Mouse (Mus musculus) forebrain, embryonic 11.5 days (tissue): ENCODE measurements around the gene Msi2. TPM values are rescaled to one million over a fixed set of nuclear protein-coding genes. Genes with fewer than 3 reads are reported as not detected.

Experiments used
- ATAC-seq: fragments of 200-750 bp; cut with Nextera tagmentation; replicated peaks from 2 replicates; pipeline ENCODE4 v1.8.0; 2017; ENCODE audit warnings: moderate TSS enrichment; ENCODE audit not compliant: low FRiP score
- DNase-seq: peaks from one replicate; pipeline ENCODE4 v3.0.0-alpha.2; 2017; ENCODE audit warnings: low spot score
- H3K27ac ChIP-seq: fragments of 300-500 bp; sonication (generic); 2 replicates; pipeline ENCODE4 v1.5.1; 2014; ENCODE audit warnings: low read depth, low read length
- H3K27me3 ChIP-seq: fragments of 300-500 bp; sonication (generic); 2 replicates; pipeline ENCODE4 v1.6.1; 2014; ENCODE audit warnings: mild to moderate bottlenecking, low read length, mixed read lengths; ENCODE audit not compliant: control insufficient read depth, insufficient read depth
- H3K36me3 ChIP-seq: fragments of 300-500 bp; sonication (generic); 2 replicates; pipeline ENCODE4 v1.6.1; 2014; ENCODE audit warnings: mild to moderate bottlenecking, low read length, moderate library complexity, mixed read lengths; ENCODE audit not compliant: control insufficient read depth, insufficient read depth
- H3K4me1 ChIP-seq: fragments of 300-500 bp; sonication (generic); replicated peaks from 2 replicates; pipeline ENCODE4 v1.6.1; 2014; ENCODE audit warnings: low read length, mixed read lengths; ENCODE audit not compliant: control insufficient read depth, insufficient read depth
- H3K4me2 ChIP-seq: fragments of 300-500 bp; sonication (generic); 2 replicates; pipeline ENCODE4 v1.6.1; 2014; ENCODE audit warnings: low read depth, mild to moderate bottlenecking, low read length, moderate library complexity, mixed read lengths; ENCODE audit not compliant: severe bottlenecking
- H3K4me3 ChIP-seq: fragments of 300-500 bp; sonication (generic); 2 replicates; pipeline ENCODE4 v1.5.1; 2014; ENCODE audit warnings: low read depth, low read length
- H3K9ac ChIP-seq: fragments of 300-500 bp; sonication (generic); 2 replicates; pipeline ENCODE4 v1.6.1; 2014; ENCODE audit warnings: low read length
- H3K9me3 ChIP-seq: fragments of 300-500 bp; sonication (generic); 2 replicates; pipeline ENCODE4 v1.6.1; 2016; ENCODE audit warnings: low read length, mixed read lengths; ENCODE audit not compliant: control insufficient read depth
- WGBS: fragments of 180-500 bp; shearing (Covaris S2); extraction: QIAGEN DNeasy Blood & Tissue Kit; methylation state at CpG from one replicate; pipeline ENCODE4 v1.1.7; 2014; 5-methylcytosine and 5-hydroxymethylcytosine counted together
- polyA plus RNA-seq: library from polyadenylated mRNA; unstranded; fragments of >200 nt; fragmentation: Nextera tagmentation; extraction: Ambion mirVana; gene quantifications from 2 replicates; pipeline ENCODE4 v1.2.1, GENCODE M21; 2014

The Msi2 gene
- polyA plus RNA-seq, 1 experiment from 2014 or later: 26.2 TPM

DNA sequence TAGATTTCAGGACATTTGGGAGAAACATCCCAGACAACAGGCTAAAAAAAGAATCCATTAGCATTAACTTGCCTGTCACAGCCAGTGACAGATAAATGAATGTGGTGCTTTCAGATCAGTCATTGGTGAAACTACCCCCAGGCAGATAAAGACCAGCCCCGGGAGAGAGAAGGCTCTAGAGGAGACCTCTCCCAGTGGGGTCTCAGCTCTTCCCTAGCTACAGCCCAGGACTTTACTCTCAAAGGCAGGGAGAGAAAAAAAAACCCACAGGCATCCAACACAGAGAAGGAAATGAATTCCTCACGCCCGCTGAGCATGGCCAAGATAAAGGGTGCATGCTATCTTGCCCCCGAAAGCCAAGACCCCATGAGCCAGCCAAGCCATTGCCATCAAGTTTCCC is 15.1 kb downstream of the Msi2 start:
- Histone ChIP-seq H3K9me3 (no peaks in the 10 kb centered on the region), H3K27ac (peak overlapping the region; percentile 83), H3K4me3 (no peak overlapping the region), H3K9ac (no peak overlapping the region), H3K36me3 (peaks cover 15% of the 10 kb centered on the region), H3K4me2 (no peak overlapping the region; the same call in 1 of the 2 replicates), H3K4me1 (peaks cover 25% of the 10 kb centered on the region), H3K27me3 (no peaks in the 10 kb centered on the region)
- DNase-seq (no peak), ATAC-seq (peak; percentile 29; the same call in 1 of the 2 replicates)
- 9% methylated on average over 4 of the region's 4 CpGs for WGBS

DNA sequence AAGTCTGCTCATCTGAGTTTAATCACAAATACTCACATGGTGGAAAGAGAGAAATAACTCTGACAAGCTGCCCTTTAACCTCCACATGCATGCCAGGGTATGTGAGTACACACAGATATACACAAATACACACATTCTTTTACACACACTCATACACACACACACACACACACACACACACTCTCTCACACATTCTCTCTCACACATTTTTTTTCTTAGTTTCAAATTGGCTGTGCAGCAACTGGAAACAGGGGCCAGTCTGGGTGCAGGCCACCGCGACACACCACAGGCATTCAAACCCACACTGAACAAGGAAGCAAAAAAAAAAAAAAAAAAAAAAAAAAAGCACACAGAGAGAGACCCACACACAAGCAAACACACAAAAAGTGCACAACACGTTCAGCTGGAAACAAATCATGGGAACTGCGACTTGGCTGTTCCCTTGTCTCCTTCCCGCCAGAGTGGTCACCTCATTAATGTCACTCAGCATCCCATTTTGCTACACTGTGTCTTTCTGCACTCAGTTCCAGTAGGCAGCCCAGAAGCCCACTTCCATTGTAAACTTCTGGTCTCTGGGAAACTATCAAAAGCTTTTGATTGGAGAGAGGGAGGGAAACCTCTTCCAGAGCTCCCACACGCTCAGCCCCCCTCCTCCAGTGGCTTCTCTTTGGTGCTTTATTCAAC is 16.2 kb downstream of the Msi2 start:
- Histone ChIP-seq H3K36me3 (peaks cover 15% of the 10 kb centered on the region), H3K27me3 (no peaks in the 10 kb centered on the region), H3K9ac (no peak overlapping the region), H3K27ac (peak overlapping the region; percentile 84), H3K4me3 (no peak overlapping the region), H3K9me3 (no peaks in the 10 kb centered on the region), H3K4me1 (peaks cover 29% of the 10 kb centered on the region), H3K4me2 (no peak overlapping the region; the same call in 1 of the 2 replicates)
- DNase-seq: peak; percentile 76
- WGBS: 20% methylated on average over 6 of the region's 6 CpGs
- peak; percentile 90 for ATAC-seq

DNA sequence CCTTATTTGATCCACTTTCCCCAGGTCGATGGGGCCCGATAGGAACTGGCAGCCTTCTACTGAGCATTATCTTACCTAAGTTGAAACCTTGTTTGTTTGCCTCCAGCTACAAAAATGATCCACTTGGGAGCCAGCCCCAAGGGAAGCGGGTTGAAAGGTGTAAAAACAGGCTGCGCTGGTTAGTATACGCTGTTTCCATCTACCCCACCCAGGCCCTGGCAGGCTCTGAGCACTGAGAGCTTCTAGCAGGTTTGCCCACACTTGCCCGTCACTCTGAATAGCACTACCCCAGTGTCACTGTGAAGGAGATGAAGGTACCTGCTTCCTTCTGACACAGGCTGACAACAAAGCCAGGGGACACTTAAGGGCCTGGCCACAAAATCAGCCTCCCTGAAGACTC is 17.3 kb downstream of the Msi2 start:
- no peak overlapping the region; the same call in 1 of the 2 replicates for H3K9ac ChIP-seq
- 89% methylated on average over 6 of the region's 6 CpGs for WGBS
- H3K27me3 ChIP-seq: no peaks in the 10 kb centered on the region
- H3K4me2 ChIP-seq: no peak overlapping the region
- peaks cover 36% of the 10 kb centered on the region for H3K4me1 ChIP-seq
- H3K9me3 ChIP-seq: no peaks in the 10 kb centered on the region
- DNase-seq: no peak
- H3K4me3 ChIP-seq: no peak overlapping the region
- no peak for ATAC-seq
- peaks cover 10% of the 10 kb centered on the region for H3K36me3 ChIP-seq
- no peak overlapping the region for H3K27ac ChIP-seq

DNA sequence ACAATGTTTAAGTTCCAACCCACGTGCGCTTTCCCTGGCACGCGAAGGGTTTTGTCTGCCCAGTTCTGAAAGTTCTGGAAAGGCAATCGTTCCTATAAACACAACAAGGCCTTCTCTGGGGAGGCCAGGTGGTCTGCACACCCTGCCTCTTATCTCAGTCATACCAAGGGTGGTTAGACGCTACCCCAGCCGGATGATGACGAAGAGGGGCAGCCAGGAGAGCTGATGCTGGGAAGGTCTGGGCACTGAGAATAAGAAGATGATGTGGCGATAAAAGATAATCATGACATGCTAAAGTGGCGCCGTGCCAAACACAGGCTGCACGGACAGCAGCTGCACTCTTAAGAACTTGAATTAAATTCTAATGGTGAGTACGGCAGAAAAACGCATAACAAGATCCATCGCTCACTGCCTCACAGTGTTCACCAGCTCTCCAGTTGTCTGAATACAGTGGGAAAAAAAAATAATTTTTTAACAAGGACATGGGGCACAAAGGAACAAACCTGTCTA is 18.1 kb downstream of the Msi2 start:
- Histone ChIP-seq H3K27me3 (no peaks in the 10 kb centered on the region), H3K27ac (no peak overlapping the region), H3K4me3 (no peak overlapping the region), H3K4me1 (peaks cover 42% of the 10 kb centered on the region), H3K9ac (no peak overlapping the region), H3K4me2 (no peak overlapping the region), H3K9me3 (no peaks in the 10 kb centered on the region), H3K36me3 (peaks cover 10% of the 10 kb centered on the region)
- DNase-seq (no peak), ATAC-seq (no peak)
- 93% methylated on average over 15 of the region's 15 CpGs for WGBS

DNA sequence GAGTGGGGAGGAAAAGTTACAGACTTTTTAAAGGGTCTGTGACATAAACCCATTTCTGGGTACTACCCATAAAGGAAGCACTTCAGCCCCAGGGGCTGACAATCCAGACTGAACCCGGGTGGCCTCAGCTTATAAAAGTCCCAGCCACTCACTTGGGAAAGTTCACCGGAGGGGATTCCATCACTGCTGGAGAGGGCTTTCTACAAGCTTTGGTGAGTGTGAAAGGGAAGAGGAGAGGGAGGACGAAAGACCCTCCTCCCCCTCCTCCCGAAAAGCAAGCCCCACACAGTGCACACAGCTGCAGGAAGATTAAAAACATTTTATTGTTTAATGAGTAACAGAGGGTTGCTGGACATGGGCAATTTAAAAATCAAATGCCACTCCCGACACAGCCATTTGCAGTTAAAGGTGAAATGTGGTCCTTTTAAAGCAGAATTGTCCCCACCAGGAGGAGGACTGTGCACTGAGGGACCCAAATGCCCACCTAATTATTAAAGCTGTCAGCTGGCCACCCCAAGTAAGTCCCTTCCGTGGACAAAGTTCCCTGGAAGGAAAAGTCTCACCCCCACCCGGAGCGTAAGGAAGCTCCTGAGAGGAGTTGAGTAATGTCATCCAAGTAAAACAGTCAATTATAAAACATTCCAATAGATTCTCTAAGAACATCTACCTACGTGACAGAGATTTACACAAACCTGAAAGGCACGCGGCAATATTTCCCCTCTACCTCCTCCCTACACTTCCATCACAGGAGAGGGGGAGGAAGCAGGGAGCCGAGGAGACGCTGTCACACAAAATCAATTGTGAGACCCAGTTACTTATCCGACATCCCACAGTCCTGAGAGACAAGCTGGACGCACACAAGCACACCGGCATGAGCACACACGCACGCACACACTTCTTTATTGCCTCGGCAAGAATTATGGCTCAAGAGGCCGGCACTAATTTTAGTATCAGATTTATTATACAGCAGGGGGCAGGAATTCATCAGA is 24.1 kb downstream of the Msi2 start:
- Histone ChIP-seq H3K9me3 (no peaks in the 10 kb centered on the region), H3K4me2 (0 out of 2 replicates have a peak overlapping the region, but pooled peaks have one; percentile 1), H3K9ac (peak overlapping the region; percentile 21), H3K27me3 (no peaks in the 10 kb centered on the region), H3K36me3 (no peaks in the 10 kb centered on the region; the same call in 1 of the 2 replicates), H3K4me1 (peaks cover 59% of the 10 kb centered on the region), H3K27ac (peak overlapping the region; percentile 62), H3K4me3 (no peak overlapping the region)
- ATAC-seq (peak; percentile 45; the same call in 1 of the 2 replicates), DNase-seq (no peak)
- 21% methylated on average over 20 of the region's 20 CpGs for WGBS

DNA sequence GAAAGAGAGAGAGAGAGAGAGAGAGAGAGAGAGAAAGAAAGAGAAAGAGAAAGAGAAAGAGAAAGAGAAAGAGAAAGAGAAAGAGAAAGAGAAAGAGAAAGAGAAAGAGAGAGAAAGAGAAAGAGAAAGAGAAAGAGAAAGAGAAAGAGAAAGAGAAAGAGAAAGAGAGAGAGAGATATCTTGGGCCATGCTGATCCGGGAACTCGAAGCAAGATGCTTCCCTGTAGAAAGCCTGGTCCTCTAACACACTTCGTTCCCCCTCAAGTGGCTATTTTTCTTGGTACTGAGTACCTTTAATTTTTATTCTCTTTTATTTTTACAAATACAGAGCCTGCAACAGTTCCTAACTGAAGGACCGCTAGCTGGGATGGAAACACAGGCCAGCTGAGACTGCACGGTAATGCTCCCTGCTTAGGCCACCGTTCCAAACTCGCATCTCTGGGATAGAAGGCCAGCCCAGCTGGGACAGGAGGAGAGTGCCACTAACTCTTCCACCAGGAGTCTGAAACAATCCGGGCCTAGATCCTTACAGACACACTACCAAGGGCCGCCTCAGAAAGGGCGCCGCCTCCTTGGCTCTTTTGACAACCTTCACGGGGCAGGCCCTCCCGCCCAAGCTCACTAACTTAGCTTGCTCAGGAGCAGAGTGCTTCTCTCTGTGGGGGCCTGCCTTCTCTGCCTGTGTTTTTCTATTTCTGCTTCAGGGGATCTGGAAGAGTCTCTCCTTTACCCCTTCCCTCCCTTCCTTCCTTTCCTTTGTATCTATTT is 25.1 kb downstream of the Msi2 start:
- Histone ChIP-seq H3K27ac (peak overlapping the region; percentile 62), H3K9me3 (no peaks in the 10 kb centered on the region), H3K4me3 (no peak overlapping the region), H3K4me1 (peaks cover 64% of the 10 kb centered on the region), H3K9ac (no peak overlapping the region), H3K36me3 (no peaks in the 10 kb centered on the region; the same call in 1 of the 2 replicates), H3K27me3 (no peaks in the 10 kb centered on the region), H3K4me2 (no peak overlapping the region)
- DNase-seq: peak; percentile 70
- WGBS: 23% methylated on average over 13 of the region's 13 CpGs
- ATAC-seq: peak; percentile 23

DNA sequence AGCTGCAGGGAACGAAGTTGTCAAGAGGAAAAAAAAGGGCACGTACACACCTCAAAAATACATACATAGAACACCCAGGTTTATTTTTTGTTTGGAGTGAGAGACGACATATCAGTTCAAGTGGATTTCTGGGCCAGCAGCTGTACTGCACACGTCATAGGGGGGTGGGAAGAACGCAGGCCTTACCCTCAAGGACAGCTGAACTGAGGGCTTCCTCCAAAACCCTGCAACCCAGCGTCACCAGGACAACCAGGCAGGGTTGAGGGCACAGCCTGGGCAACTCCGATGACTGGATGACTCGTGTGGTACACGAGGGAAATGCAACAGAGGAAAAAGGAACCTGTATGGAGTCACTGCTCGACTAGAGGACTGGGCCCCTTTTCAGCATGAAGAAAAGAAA is 25.9 kb downstream of the Msi2 start:
- Histone ChIP-seq H3K4me3 (no peak overlapping the region), H3K4me1 (peaks cover 62% of the 10 kb centered on the region), H3K9ac (no peak overlapping the region), H3K27ac (no peak overlapping the region), H3K4me2 (no peak overlapping the region), H3K9me3 (no peaks in the 10 kb centered on the region), H3K36me3 (no peaks in the 10 kb centered on the region; the same call in 1 of the 2 replicates), H3K27me3 (no peaks in the 10 kb centered on the region)
- DNase-seq (no peak), ATAC-seq (peak; percentile 56; the same call in 1 of the 2 replicates)
- 31% methylated on average over 9 of the region's 10 CpGs for WGBS
